Mouse (Mus musculus): ENCODE results near the gene Kdm5a. TPM values are rescaled to one million over a fixed set of nuclear protein-coding genes. Genes with fewer than 3 reads are reported as not detected.

The Kdm5a gene
- polyA plus RNA-seq, 1 experiment from 2014 or later = 43.3 TPM

- Histone ChIP-seq H3K4me2 (peak overlapping the region; percentile 74), H3K9ac (peak overlapping the region; percentile 93), H3K36me3 (peaks cover 8% of the 10 kb centered on the region), H3K9me3 (no peaks in the 10 kb centered on the region), H3K27me3 (no peaks in the 10 kb centered on the region), H3K27ac (peak overlapping the region; percentile 99), H3K4me1 (peaks cover 14% of the 10 kb centered on the region), H3K4me3 (peak overlapping the region; percentile 98)
- ATAC-seq (ENCODE audit: insufficient number of reproducible peaks, low FRiP score, low TSS enrichment, low read depth) = no peak
- 22% methylated on average over 15 of the region's 15 CpGs for WGBS
Measured at GRCm38 (mm10) chr6:120362774-120363687, 893 bp upstream of the Kdm5a start.

- peak; percentile 6; the same call in 1 of the 2 replicates for ATAC-seq (ENCODE audit: insufficient number of reproducible peaks, low FRiP score, low TSS enrichment, low read depth)
- Histone ChIP-seq H3K27me3 (no peaks in the 10 kb centered on the region), H3K4me3 (peak overlapping the region; percentile 98), H3K36me3 (peaks cover 23% of the 10 kb centered on the region), H3K4me1 (peaks cover 14% of the 10 kb centered on the region), H3K9ac (peak overlapping the region; percentile 93), H3K27ac (peak overlapping the region; percentile 99), H3K9me3 (no peaks in the 10 kb centered on the region), H3K4me2 (peak overlapping the region; percentile 74)
- under 1% methylated on average over 31 of the region's 31 CpGs for WGBS
Measured at GRCm38 (mm10) chr6:120364523-120364905, 590 bp downstream of the Kdm5a start.

- Histone ChIP-seq H3K4me3 (peak overlapping the region; percentile 98), H3K4me1 (peaks cover 14% of the 10 kb centered on the region), H3K36me3 (peaks cover 27% of the 10 kb centered on the region), H3K9ac (peak overlapping the region; percentile 93), H3K9me3 (no peaks in the 10 kb centered on the region), H3K27me3 (no peaks in the 10 kb centered on the region), H3K4me2 (peak overlapping the region; percentile 74), H3K27ac (no peak overlapping the region)
- no peak for ATAC-seq (ENCODE audit: insufficient number of reproducible peaks, low FRiP score, low TSS enrichment, low read depth)
- WGBS = 3% methylated on average over 15 of the region's 15 CpGs
Measured at GRCm38 (mm10) chr6:120365051-120365450, 1.1 kb downstream of the Kdm5a start.

GRCm38 (mm10) chr6:120376736-120377135 lies 12.8 kb downstream of the Kdm5a start:
- no peak overlapping the region for H3K9ac ChIP-seq
- H3K36me3 ChIP-seq = peaks cover 72% of the 10 kb centered on the region
- H3K9me3 ChIP-seq = no peaks in the 10 kb centered on the region
- no peak overlapping the region for H3K4me3 ChIP-seq
- ATAC-seq (ENCODE audit: insufficient number of reproducible peaks, low FRiP score, low TSS enrichment, low read depth) = no peak
- no peak overlapping the region for H3K4me2 ChIP-seq
- 95% methylated on average over 2 of the region's 2 CpGs for WGBS
- H3K4me1 ChIP-seq = no peaks in the 10 kb centered on the region
- no peaks in the 10 kb centered on the region for H3K27me3 ChIP-seq
- no peak overlapping the region for H3K27ac ChIP-seq

GRCm38 (mm10) chr6:120390054-120390453 lies 26.1 kb downstream of the Kdm5a start:
- Histone ChIP-seq H3K4me1 (no peaks in the 10 kb centered on the region), H3K36me3 (peaks cover 54% of the 10 kb centered on the region), H3K4me2 (no peak overlapping the region), H3K27me3 (no peaks in the 10 kb centered on the region), H3K9me3 (no peaks in the 10 kb centered on the region), H3K27ac (no peak overlapping the region), H3K4me3 (no peak overlapping the region), H3K9ac (no peak overlapping the region)
- 92% methylated on average over 3 of the region's 3 CpGs for WGBS
- ATAC-seq (ENCODE audit: insufficient number of reproducible peaks, low FRiP score, low TSS enrichment, low read depth) = no peak

- no peaks in the 10 kb centered on the region for H3K4me1 ChIP-seq
- no peaks in the 10 kb centered on the region for H3K27me3 ChIP-seq
- no peak overlapping the region for H3K4me2 ChIP-seq
- no peak overlapping the region for H3K9ac ChIP-seq
- ATAC-seq (ENCODE audit: insufficient number of reproducible peaks, low FRiP score, low TSS enrichment, low read depth) = no peak
- peaks cover 62% of the 10 kb centered on the region for H3K36me3 ChIP-seq
- no peaks in the 10 kb centered on the region for H3K9me3 ChIP-seq
- H3K4me3 ChIP-seq = no peak overlapping the region
- no peak overlapping the region for H3K27ac ChIP-seq
- WGBS = 87% methylated on average over 2 of the region's 2 CpGs
Measured at GRCm38 (mm10) chr6:120392811-120393210, 28.9 kb downstream of the Kdm5a start.

- Histone ChIP-seq H3K4me2 (no peak overlapping the region), H3K27ac (no peak overlapping the region), H3K9me3 (no peaks in the 10 kb centered on the region), H3K4me3 (no peak overlapping the region), H3K36me3 (peaks cover 68% of the 10 kb centered on the region), H3K9ac (no peak overlapping the region), H3K4me1 (no peaks in the 10 kb centered on the region), H3K27me3 (no peaks in the 10 kb centered on the region)
- ATAC-seq (ENCODE audit: insufficient number of reproducible peaks, low FRiP score, low TSS enrichment, low read depth) = no peak
- 94% methylated on average over 5 of the region's 5 CpGs for WGBS
Measured at GRCm38 (mm10) chr6:120395622-120396345, 31.9 kb downstream of the Kdm5a start.

GRCm38 (mm10) chr6:120403936-120404335 lies 40.0 kb downstream of the Kdm5a start:
- no peak overlapping the region for H3K4me2 ChIP-seq
- no peaks in the 10 kb centered on the region for H3K4me1 ChIP-seq
- no peak overlapping the region for H3K27ac ChIP-seq
- H3K9me3 ChIP-seq = no peaks in the 10 kb centered on the region
- peaks cover 69% of the 10 kb centered on the region for H3K36me3 ChIP-seq
- no peak for ATAC-seq (ENCODE audit: insufficient number of reproducible peaks, low FRiP score, low TSS enrichment, low read depth)
- 94% methylated on average over 1 of the region's 1 CpGs for WGBS
- no peak overlapping the region for H3K9ac ChIP-seq
- no peaks in the 10 kb centered on the region for H3K27me3 ChIP-seq
- H3K4me3 ChIP-seq = no peak overlapping the region

- Histone ChIP-seq H3K27me3 (no peaks in the 10 kb centered on the region), H3K4me3 (no peak overlapping the region), H3K9ac (no peak overlapping the region), H3K36me3 (peaks cover 51% of the 10 kb centered on the region), H3K27ac (no peak overlapping the region), H3K4me1 (no peaks in the 10 kb centered on the region), H3K9me3 (no peaks in the 10 kb centered on the region), H3K4me2 (no peak overlapping the region)
- 84% methylated on average over 3 of the region's 3 CpGs for WGBS
- ATAC-seq (ENCODE audit: insufficient number of reproducible peaks, low FRiP score, low TSS enrichment, low read depth) = no peak
Measured at GRCm38 (mm10) chr6:120438161-120438560, 74.2 kb downstream of the Kdm5a start.

GRCm38 (mm10) chr6:120442171-120442749 lies 78.3 kb downstream of the Kdm5a start:
- Histone ChIP-seq H3K9ac (no peak overlapping the region), H3K4me3 (no peak overlapping the region), H3K27me3 (no peaks in the 10 kb centered on the region), H3K4me1 (no peaks in the 10 kb centered on the region), H3K36me3 (peaks cover 35% of the 10 kb centered on the region), H3K4me2 (no peak overlapping the region), H3K27ac (no peak overlapping the region), H3K9me3 (no peaks in the 10 kb centered on the region)
- WGBS = 80% methylated on average over 4 of the region's 4 CpGs
- no peak for ATAC-seq (ENCODE audit: insufficient number of reproducible peaks, low FRiP score, low TSS enrichment, low read depth)

GRCm38 (mm10) chr6:120443363-120444355 lies 79.7 kb downstream of the Kdm5a start:
- H3K27ac ChIP-seq = no peak overlapping the region
- peaks cover 26% of the 10 kb centered on the region for H3K36me3 ChIP-seq
- WGBS = 52% methylated on average over 14 of the region's 14 CpGs

More at GRCm38 (mm10) chr6:120443363-120444355, 79.7 kb downstream of the Kdm5a start:
- ATAC-seq (ENCODE audit: insufficient number of reproducible peaks, low FRiP score, low TSS enrichment, low read depth) = no peak
- Histone ChIP-seq H3K4me1 (no peaks in the 10 kb centered on the region), H3K9me3 (no peaks in the 10 kb centered on the region), H3K4me2 (no peak overlapping the region), H3K27me3 (no peaks in the 10 kb centered on the region), H3K4me3 (no peak overlapping the region), H3K9ac (no peak overlapping the region)
